Mouse (Mus musculus) frontal cortex, adult (tissue): ENCODE data around the gene 4930503B20Rik.

Experiments
- ATAC-seq: cut with Nextera tagmentation; 2 replicates; pipeline ENCODE4 v1.9.2; 2017; ENCODE audit warnings: mild to moderate bottlenecking, moderate library complexity, mixed read lengths; ENCODE audit not compliant: low TSS enrichment

Gene 4930503B20Rik

GRCm38 (mm10) chr3:146651217-146651616, at the start of gene 4930503B20Rik:
TSS of gene 4930503B20Rik (minus strand) at chr3:146651317.
- no peak for ATAC-seq

- no peak for ATAC-seq
Measured at GRCm38 (mm10) chr3:146700051-146700450, 48.9 kb upstream of the 4930503B20Rik start.

GRCm38 (mm10) chr3:146698982-146699381, 47.9 kb upstream of the 4930503B20Rik start:
- ATAC-seq = peak; percentile 90

- no peak for ATAC-seq
Measured at GRCm38 (mm10) chr3:146692547-146692946, 41.4 kb upstream of the 4930503B20Rik start.

- peak; percentile 56 for ATAC-seq
Measured at GRCm38 (mm10) chr3:146687121-146687725, 36.1 kb upstream of the 4930503B20Rik start.

GRCm38 (mm10) chr3:146686428-146686827, 35.3 kb upstream of the 4930503B20Rik start:
- ATAC-seq = no peak

GRCm38 (mm10) chr3:146684811-146685675, 33.9 kb upstream of the 4930503B20Rik start, which contains the start of gene Samd13:
TSS of gene Samd13 (minus strand) at chr3:146685592.
- peak; percentile 44; the same call in 1 of the 2 replicates for ATAC-seq

GRCm38 (mm10) chr3:146683095-146683494, 32.0 kb upstream of the 4930503B20Rik start:
- ATAC-seq = no peak

- peak; percentile 36 for ATAC-seq
Measured at GRCm38 (mm10) chr3:146682140-146682651, 31.1 kb upstream of the 4930503B20Rik start.

GRCm38 (mm10) chr3:146681696-146682095, 30.6 kb upstream of the 4930503B20Rik start:
- ATAC-seq = no peak

GRCm38 (mm10) chr3:146680625-146681024, 29.5 kb upstream of the 4930503B20Rik start:
- no peak for ATAC-seq

GRCm38 (mm10) chr3:146679646-146680045, 28.5 kb upstream of the 4930503B20Rik start:
- no peak for ATAC-seq

- no peak for ATAC-seq
Measured at GRCm38 (mm10) chr3:146676193-146676592, 25.1 kb upstream of the 4930503B20Rik start.

- no peak for ATAC-seq
Measured at GRCm38 (mm10) chr3:146675101-146675500, 24.0 kb upstream of the 4930503B20Rik start.

GRCm38 (mm10) chr3:146671121-146671520, 20.0 kb upstream of the 4930503B20Rik start:
- ATAC-seq = no peak

- no peak for ATAC-seq
Measured at GRCm38 (mm10) chr3:146661907-146662306, 10.8 kb upstream of the 4930503B20Rik start.

GRCm38 (mm10) chr3:146661001-146661400, 9.9 kb upstream of the 4930503B20Rik start:
- peak; percentile 44 for ATAC-seq

GRCm38 (mm10) chr3:146659321-146659720, 8.2 kb upstream of the 4930503B20Rik start:
- no peak for ATAC-seq

- ATAC-seq = no peak; the same call in 1 of the 2 replicates
Measured at GRCm38 (mm10) chr3:146658061-146658639, 7.0 kb upstream of the 4930503B20Rik start.

- ATAC-seq = no peak
Measured at GRCm38 (mm10) chr3:146657433-146657832, 6.3 kb upstream of the 4930503B20Rik start.

- ATAC-seq = no peak
Measured at GRCm38 (mm10) chr3:146655111-146655577, 4.0 kb upstream of the 4930503B20Rik start.

GRCm38 (mm10) chr3:146653692-146654091, 2.6 kb upstream of the 4930503B20Rik start:
- ATAC-seq = no peak
